Mouse (Mus musculus) embryo, embryonic 11.5 days (tissue): ENCODE results near the gene Olfr686.

ENCODE experiments used
- DNase-seq: peaks from one replicate; pipeline ENCODE4 v3.0.0-alpha.2; 2012; ENCODE audit warnings: low read depth, low spot score

The Olfr686 gene

DNA sequence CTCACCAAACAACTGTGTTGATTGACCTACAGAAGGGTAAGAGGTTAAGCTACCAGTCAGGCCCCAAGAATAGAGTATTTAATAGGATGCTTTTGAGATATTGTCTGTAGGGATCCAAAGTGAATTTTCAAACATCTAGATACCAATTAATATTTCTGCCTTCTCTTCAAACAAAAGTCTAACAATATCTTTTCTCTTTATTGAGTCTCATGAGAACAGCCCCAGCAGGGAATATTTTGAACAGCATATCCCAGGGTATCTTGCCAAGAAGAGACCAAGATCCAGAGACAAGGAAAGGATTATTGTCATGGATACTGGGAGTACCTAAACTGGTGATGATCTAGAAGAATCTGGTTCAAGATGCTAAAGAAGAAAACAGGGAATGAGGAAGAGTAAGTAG, at the start of gene Olfr686:
TSS of gene Olfr686 (minus strand) at position 101 of the 400 bp plus-strand sequence.
- no peak for DNase-seq

- no peak for DNase-seq
Measured at GRCm38 (mm10) chr7:105256656-105257055, 49.4 kb upstream of the Olfr686 start.

DNA sequence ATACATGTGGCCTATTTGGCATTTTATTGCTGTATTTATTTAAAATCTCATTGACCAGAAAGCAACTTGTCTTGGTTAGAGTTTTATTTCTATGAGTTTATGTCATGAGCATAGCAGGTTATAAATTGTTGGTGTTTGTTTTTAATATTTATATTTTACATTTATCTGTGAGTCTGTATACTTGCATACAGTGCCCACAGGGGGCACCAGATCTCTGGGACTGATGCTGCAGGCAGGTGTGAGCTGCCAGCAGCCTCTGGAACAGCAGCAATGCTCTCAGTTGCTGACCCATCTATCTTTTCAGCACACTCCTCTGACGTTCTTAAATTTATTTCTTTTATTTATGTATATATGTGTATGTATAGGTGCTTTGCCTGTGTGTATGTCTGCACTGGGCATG, 40.9 kb upstream of the Olfr686 start:
- DNase-seq: no peak

GRCm38 (mm10) chr7:105247671-105248070, 40.4 kb upstream of the Olfr686 start:
- no peak for DNase-seq

GRCm38 (mm10) chr7:105229386-105229785, 22.1 kb upstream of the Olfr686 start:
- no peak for DNase-seq

DNA sequence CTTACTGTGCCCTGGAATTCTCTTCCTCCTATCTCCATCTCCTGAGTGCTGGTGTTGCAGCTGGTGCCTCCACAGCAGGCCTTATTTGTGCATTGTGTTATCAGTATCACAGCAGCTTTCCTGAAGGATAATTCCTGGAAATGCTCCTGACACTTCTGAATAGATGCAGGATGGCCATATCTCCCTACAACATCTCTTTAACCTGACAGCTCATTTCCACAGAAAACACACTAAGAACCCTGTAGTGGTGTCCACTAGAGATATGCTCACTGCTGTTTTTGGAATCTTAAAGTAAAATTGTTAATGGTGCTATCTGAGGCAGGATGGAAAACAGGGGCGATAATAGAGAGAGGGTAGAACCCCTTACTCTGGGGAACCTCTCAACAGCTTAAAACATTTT, 20.9 kb upstream of the Olfr686 start:
- no peak for DNase-seq

DNA sequence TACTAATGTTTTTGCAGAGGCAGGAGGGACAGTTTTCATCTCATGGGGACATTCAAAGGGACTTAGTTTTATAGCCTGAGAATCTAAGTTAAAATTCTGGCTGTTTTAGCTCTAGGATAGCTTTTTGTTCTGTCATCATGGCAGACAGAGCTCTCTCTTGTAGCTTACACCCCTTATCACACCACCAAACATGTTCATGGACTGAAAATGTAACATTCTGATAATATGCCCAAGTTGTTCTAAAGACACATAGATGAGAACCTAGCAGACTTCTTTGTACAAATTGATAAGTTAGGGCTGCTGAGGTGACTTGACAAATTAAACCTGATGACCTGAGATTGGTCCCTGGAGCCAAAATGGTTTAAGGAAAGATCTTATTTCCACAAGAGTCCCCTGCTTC, 19.4 kb upstream of the Olfr686 start:
- no peak for DNase-seq

- no peak for DNase-seq
Measured at GRCm38 (mm10) chr7:105226072-105226471, 18.8 kb upstream of the Olfr686 start.

DNA sequence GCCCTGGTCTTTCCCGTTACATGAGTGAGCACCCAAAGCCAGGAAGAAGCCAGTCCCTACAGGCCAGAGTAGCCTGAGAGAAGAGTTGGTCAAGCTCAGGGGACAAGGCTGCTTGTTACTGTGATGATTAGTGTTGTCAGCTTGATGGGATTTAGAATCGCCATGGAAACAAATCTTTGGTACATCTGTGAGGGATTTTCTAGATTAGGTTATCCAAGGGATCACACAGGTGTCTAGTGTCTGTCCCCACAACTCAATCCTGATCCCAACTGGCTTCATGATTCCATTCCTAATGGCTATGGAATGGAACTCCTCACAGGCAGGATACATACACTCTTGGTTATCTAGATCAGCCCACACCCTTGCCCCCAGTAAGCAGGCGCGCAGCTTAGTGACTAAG, 11.0 kb upstream of the Olfr686 start:
- no peak for DNase-seq

GRCm38 (mm10) chr7:105214761-105215160, 7.5 kb upstream of the Olfr686 start:
- DNase-seq: no peak

DNA sequence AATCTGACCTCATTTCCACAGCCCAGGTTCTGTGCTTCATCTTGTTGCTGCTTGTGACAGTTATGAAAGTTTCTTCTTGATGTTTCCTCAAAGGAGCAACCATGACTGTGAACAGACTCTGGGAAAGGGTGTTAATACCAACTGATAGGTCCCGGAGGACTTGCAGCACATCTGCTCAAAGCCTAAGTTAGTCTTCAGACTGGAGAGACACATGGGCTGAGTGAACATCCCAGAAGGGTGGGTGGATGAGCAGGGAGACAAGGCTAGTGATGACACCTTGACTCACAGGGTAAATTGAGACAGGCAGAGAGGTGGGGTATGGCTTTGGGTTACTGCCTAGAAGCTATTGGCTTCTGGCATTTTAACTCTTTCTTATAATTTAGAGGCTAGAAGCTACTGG, 21.4 kb downstream of the Olfr686 start, which contains the start of gene Olfr685:
TSS of gene Olfr685 (minus strand) at position 101 of the 400 bp plus-strand sequence.
- DNase-seq: no peak

DNA sequence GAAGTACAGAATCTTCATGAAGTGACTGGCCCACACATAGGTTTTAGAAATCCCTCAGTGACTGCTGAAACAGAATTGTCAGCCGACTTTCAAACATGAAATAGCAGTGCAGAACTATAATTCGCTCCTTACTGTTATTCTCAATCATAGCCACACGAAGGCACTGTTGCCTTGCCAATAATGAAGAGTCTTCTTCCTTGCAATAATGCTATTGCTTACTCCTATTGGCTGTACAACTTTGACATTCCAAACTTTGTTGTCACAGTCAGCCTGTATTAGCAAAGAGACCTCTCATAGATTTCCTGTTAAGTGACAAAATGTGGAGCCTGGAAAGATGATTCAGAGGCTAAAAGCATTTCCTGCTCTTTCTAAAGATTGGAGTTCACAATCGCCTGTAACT, 36.5 kb downstream of the Olfr686 start:
- no peak for DNase-seq

DNA sequence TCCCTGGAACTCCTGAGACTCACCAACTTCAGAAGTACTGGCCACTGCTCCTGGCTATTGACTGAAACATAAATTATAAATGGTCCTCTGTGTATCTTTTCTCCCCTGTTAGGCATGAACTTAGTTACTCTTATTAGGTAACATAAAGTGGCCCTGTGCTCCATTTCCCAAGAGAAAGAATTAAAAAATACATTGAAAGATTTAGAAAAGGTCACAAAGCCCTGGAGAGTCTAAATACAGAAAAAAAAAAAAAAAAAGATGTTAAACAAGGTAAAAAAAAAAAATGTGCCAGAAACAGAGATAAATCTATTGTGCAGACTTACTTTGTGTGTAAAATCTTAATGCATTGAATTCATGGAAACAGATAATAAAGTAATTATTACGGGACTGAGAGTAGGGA, 43.7 kb downstream of the Olfr686 start, which contains the start of gene Olfr684:
TSS of gene Olfr684 (minus strand) at position 101 of the 400 bp plus-strand sequence.
- no peak for DNase-seq
